Mouse (Mus musculus): ENCODE results near the gene Ptges3l. TPM values are rescaled to one million over a fixed set of nuclear protein-coding genes. Genes with fewer than 3 reads are reported as not detected.
"Not testable (repeated sequence)": the region's sequence is repeated elsewhere in the genome, so short reads cannot be mapped to it uniquely, and the experiment has no call there.

Gene Ptges3l
- total RNA-seq (2017) = 0.49 and 1.5 TPM in 2 replicates

DNA sequence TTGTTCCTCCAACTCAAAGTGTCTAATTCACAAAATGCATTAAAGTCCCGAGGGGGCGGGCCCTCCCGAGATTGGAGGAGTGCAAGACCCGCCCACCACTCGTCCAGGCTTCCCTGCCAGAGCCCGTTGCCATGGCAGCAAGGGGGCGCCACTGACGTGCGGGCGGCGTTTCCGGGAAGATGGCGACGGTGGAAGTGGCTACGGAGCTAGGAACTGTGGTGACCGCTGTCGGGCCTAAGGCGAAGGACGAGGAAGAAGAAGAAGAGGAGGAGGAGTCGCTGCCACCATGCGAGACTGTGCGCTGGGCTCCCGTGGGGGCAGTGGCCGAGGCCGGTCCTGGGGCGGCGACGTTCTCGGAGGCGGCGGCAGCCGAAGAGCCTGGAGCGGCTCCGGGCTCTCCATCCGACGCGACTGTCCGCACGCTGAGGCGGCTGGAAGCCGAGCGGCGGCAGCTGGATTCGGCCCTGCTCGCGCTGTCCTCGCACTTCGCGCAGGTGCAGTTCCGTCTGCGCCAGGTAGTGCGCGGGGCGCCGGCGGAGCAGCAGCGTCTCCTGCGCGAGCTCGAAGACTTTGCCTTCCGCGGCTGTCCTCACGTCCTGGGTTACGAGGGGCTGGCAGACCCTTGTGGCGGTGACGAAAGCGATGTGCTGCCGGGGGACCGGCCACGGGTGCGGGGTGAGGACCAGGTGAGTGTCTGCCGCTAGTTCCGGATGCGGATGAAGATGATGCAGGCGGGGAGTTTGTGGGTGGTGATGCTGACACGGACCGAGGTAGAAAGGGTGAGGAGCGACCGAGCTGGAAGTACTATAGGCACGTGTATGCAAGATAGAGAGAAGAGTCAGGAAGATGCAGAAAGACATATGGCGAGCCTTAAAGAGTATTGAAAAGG lies at the start of gene Ptges3l, which contains the start of gene Rundc1:
TSS of gene Ptges3l (minus strand) at position 409 of the 889 bp plus-strand sequence.
TSS of gene Rundc1 (plus strand) at position 161 of the 889 bp plus-strand sequence.
- ATAC-seq (ENCODE audit: extremely low read depth, insufficient number of reproducible peaks, low FRiP score, poor library complexity, severe bottlenecking) = peak; percentile 96

DNA sequence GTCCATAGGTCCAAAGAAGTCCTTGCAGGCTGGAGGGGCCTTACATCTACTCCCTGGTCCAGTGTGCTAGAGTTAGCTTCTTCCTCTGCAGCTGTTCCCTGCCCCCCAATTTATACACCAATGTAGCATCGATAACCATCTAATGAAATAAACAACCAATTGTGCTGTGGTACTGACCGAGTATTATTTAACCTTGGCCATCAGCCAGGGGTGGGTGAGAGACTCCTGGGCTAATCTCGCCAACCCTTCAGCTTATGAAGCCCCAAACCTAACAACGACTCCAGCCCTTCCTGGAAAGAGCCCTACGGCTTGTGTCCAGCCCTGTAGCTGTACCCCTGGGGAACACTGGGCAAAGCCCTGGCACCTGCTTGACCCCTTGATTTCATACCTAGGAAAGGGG lies 49.2 kb upstream of the Ptges3l start:
- no peak for ATAC-seq (ENCODE audit: extremely low read depth, insufficient number of reproducible peaks, low FRiP score, poor library complexity, severe bottlenecking)

DNA sequence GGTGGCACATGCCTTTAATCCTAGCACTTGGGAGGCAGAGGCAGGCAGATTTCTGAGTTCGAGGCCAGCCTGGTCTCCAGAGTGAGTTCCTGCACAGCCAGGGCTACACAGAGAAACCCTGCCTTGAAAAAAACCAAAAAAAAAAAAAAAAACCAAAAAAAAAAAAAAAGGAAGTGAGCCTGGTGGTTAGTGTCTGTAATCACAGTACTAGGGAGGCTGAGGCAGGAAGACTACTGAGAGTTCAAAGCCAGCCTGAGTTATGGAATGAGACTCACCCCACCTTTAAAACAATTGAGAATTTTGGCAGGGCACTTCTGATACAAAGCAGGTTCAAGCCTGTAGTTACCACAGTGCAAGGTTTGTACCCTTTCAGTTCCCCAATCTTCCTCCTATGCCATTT lies 48.6 kb upstream of the Ptges3l start:
- ATAC-seq (ENCODE audit: extremely low read depth, insufficient number of reproducible peaks, low FRiP score, poor library complexity, severe bottlenecking) = not testable (repeated sequence)

DNA sequence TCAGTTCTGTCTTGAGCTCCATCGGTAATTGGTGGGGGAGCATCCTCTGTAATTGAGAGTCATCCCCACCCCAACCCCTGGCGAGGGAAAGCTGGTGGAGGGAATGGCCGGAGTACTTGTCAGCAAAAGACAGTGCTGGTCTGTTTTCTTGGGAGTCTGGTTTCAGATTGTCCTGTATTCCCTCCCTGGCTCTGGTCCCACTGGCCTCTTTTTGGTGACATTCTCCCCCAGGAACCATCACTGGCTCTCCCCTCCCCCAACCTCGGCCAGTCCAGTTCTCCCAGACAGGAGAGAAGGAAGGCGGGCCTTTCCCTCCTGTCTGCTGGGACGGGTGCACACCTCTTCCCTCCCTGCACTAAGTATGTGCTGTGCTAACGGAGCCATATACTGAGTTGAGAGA lies 47.2 kb upstream of the Ptges3l start:
- no peak for ATAC-seq (ENCODE audit: extremely low read depth, insufficient number of reproducible peaks, low FRiP score, poor library complexity, severe bottlenecking)

DNA sequence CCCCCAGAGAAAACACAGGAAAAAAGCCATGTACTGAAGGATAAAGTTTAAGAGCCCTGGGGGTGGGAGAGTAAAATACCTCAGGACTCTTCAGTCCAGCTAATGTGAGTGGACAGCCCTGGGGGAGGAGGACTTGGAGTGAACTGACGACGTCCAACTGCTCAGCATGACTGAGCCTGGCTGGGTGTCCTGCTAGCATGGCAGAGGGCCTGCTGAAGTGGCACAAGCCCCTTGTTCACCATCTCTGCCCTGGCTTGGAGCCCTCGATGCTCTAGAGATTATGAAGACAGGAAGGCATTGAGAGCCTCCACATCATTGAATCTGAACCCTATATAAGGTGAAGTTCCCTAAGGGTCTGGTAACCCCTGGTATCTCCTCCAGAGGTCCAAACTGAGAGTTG lies 46.8 kb upstream of the Ptges3l start:
- no peak for ATAC-seq (ENCODE audit: extremely low read depth, insufficient number of reproducible peaks, low FRiP score, poor library complexity, severe bottlenecking)

DNA sequence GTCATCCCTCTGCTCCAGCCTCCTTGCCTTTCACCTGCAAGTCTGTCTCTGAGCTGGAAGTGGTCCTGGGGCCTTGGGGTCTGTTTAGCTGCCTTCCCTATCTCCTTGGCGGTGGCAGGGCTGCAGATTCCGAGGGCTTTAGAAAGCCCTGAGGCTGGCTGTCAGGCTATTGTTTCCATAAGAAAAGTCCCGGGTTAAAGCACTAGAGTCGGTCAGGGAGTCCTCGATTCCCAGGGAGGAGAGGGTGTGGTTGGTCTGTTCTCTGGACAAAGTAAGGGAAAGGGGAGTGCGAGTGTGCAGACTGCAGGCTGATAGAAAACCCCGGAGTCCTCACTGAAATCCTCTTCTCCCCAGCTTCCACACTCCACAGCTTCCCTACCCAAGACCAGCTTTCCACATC lies 45.1 kb upstream of the Ptges3l start:
- no peak for ATAC-seq (ENCODE audit: extremely low read depth, insufficient number of reproducible peaks, low FRiP score, poor library complexity, severe bottlenecking)

DNA sequence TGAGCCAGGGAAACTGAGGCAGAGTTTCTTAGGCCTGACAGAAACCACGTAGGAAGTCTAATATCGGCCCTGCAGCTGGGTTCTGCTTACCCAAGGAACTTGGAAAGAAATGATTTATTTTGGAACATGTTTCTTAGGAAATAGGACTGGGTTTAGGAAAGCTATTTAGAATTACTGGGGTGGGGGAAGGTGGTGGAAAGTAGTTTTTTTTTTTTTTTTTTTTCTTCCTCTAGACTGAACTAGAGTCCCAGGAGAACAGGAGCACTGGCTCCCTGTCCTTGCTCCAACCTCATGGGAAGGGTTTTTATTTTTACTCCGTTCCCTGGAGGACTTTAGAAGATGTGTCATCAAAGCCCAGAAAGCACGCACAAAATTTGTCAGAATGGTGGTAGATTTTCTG lies 44.0 kb upstream of the Ptges3l start:
- no peak for ATAC-seq (ENCODE audit: extremely low read depth, insufficient number of reproducible peaks, low FRiP score, poor library complexity, severe bottlenecking)

DNA sequence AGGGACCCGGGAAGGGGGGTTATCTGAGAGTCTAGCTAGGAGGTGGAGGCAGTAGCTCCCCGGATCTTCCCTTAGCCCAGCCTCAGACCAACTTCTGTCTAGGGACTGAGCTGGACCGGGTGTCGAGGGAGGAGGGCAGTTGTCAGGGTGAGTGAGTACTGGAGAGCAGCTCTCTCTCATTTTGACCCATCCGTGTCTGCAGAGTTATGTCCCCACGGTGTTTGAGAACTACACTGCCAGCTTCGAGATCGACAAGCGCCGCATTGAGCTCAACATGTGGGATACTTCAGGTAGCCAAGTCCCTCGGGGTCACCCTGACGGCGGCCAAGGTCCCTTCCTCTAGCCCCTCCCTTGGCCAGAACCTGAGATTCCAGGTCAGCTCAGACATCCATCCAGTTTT lies 43.6 kb upstream of the Ptges3l start:
- no peak for ATAC-seq (ENCODE audit: extremely low read depth, insufficient number of reproducible peaks, low FRiP score, poor library complexity, severe bottlenecking)

DNA sequence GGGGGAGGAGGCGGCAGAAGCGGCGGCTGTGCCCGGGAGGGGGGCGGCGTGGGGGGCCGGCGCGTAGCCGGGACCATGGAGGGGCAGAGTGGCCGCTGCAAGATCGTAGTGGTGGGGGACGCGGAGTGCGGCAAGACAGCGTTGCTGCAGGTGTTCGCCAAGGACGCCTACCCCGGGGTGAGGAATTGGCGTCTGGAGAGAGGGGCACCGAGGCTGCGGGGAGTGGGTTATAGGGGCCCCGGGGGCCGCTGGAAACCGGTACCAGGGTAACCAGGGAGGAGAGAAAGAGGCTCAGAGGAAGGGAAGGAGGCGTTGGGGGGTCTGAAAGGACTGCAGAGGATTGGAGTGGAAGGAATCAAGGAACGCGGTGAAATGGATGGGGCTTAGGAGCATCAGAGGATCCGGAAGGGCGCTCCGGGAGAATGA lies 43.1 kb upstream of the Ptges3l start:
- ATAC-seq (ENCODE audit: extremely low read depth, insufficient number of reproducible peaks, low FRiP score, poor library complexity, severe bottlenecking) = no peak

DNA sequence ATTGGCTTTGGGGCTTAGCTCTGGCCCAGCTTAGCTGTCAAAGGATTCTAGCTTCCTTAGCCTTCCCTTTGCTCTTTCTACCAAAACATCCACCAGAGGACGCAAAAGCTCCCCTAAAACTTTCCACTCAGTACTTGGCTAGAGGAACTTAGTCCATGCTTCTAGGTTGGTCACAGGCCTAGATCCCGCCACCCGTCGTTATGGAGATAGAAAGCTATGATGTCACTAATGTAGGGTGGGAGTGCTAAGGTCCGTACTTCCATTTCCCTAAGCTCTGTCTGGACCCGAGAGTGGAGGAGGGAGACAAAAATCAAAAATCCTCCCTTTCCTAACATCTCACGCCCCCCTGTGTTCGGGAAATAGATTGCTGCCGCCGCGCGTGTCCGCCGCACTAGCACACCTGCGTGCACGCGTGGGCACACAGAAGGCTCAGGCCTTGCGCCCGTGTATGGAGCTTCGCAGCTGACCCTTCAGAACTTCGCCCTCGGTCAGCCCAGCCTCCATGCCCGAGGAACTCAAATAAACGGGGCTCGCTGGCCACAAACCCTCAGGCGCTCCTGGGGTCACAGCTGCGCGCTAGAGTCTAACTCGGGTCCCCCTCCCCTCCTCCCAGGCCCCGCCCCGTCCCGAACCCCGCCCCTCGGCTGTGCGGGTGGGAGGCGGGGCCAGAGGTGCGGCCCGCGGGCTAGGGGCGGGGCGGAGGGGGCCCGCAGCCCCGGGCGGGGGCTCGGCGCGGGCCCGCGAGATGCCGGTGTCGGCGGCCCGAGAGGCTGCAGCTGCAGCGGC lies 42.5 kb upstream of the Ptges3l start:
- peak; percentile 17 for ATAC-seq (ENCODE audit: extremely low read depth, insufficient number of reproducible peaks, low FRiP score, poor library complexity, severe bottlenecking)

DNA sequence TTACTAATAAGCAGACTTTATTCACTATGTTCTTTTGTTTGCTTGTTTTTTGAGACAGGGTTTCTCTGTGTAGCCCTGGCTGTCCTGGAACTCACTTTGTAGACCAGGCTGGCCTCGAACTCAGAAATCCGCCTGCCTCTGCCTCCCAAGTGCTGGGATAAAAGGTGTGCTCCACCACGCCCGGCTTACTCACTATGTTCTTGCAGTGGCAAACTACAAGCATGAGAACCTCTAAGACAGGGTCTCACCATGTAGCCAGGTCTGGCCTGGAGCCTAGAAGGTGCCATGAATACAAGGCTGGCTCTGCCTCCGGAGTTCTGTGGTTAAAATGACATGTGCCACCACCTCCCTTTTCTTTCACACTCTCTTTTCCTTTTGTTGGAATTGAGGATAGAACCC lies 41.4 kb upstream of the Ptges3l start:
- not testable (repeated sequence) for ATAC-seq (ENCODE audit: extremely low read depth, insufficient number of reproducible peaks, low FRiP score, poor library complexity, severe bottlenecking)

DNA sequence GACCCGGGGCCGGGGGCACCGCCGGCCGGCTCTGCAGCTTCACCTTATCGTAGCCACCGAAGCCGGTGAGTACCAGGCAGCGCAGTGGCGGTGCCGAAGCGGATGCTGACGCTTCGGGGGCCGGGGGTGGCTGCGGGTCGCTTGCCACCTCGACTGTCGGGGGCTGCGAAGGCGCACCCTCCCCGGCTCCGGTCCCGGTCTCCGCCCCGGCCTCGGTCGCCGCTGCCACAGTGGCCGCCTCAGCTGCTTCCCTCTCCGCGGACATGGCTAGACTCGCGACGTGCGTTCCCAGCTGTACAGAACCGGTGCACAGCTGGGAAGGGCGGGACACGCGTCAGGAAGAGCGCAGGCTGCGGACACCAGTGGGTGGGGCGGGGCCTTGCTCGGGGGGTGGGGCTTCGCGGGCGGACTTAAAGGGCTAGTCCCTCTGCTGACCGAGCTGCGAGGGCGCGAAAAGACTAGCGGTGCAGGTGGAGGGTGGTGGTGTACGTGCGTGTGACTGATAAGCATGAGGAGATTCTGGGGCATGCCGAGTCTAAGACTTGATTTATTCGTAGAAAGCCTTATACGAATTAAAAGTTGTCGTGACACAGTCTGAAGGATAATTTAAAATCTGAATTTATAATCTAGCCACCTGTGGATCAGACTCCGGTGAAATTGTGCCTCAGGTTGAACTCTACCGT lies 40.9 kb upstream of the Ptges3l start, which contains the start of gene Vat1:
TSS of gene Vat1 (minus strand) at position 362 of the 683 bp plus-strand sequence.
- peak; percentile 43; the same call in 1 of the 2 replicates for ATAC-seq (ENCODE audit: extremely low read depth, insufficient number of reproducible peaks, low FRiP score, poor library complexity, severe bottlenecking)

DNA sequence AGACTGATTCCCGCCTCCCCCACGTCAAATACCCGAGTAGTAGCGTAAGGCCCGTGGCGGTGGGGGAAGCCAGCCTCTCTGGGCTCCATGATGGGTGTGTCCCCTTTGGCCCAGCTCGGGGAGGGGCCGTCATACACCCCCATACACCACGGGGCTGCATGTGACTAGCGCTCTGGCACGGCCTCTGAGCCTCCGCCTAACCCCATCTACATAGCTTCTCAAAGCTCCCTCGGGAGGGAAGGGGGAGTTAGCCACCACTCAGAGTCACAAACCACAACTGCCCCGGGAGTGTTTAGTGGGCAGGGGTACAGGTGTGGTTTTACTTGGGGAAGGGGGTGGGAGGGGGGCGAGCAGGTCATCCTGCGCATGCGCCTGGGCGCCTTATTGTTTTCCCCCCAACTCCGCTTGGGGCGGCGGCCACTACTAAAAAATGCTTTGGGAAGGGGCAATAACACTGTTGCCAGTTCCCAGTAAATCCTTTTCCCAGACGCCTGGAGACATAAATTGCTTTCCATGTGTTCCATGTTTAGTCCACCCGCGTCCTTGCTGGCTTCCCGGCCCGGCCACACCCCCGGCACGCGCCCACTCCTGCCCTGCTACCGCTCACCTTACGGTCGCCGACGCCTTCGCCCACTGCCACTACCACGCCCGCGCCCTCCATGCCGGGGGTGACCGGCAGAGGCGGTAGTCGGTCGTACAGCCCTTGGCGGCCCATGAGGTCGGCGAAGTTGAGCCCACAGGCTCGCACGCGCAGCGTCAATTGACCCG lies 40.2 kb upstream of the Ptges3l start:
- ATAC-seq (ENCODE audit: extremely low read depth, insufficient number of reproducible peaks, low FRiP score, poor library complexity, severe bottlenecking) = peak; percentile 30

DNA sequence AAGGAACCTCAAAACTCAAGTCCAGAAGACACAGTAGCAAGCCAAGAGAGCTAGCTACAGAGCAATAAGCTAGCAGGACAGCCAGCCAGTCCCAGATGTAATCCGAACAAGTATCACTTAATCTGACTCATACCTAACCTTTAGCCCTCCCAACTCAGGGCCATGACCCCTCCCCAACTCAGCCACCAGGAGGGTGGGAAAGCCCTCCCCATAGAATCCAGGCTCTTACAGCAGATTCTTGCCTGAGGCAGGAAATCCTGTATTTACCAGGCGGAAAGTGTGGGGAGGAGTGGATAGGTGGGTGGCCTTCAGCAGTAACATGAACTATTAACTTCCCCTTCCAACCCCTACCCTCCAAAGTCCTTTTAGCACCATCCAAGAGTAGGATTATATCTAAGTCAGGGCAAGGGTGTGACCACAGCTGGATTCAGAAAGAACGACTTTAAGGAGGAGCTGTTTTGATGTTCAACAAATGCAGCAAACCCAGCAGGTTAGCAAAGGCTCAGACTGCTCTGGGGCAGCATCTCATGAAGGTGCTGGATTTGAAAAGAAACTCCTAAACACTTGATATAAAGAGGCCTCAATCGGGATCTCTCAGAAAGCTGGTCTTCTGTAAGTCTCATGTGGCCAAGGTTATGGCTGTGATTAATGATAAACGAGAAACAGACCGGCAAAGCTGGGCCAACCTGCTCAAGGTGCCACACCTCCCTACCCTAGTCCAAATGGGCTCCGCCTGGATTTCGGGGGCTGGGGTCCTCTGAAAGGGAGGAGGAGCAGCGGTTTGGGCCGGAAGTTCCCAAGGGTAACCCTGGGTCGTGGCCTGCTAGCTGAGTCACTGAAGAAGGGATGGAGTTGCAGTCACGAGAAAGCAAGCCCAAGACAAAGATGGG lies 39.3 kb upstream of the Ptges3l start, which contains the start of gene Rnd2:
TSS of gene Rnd2 (plus strand) at position 789 of the 890 bp plus-strand sequence.
- ATAC-seq (ENCODE audit: extremely low read depth, insufficient number of reproducible peaks, low FRiP score, poor library complexity, severe bottlenecking) = no peak

DNA sequence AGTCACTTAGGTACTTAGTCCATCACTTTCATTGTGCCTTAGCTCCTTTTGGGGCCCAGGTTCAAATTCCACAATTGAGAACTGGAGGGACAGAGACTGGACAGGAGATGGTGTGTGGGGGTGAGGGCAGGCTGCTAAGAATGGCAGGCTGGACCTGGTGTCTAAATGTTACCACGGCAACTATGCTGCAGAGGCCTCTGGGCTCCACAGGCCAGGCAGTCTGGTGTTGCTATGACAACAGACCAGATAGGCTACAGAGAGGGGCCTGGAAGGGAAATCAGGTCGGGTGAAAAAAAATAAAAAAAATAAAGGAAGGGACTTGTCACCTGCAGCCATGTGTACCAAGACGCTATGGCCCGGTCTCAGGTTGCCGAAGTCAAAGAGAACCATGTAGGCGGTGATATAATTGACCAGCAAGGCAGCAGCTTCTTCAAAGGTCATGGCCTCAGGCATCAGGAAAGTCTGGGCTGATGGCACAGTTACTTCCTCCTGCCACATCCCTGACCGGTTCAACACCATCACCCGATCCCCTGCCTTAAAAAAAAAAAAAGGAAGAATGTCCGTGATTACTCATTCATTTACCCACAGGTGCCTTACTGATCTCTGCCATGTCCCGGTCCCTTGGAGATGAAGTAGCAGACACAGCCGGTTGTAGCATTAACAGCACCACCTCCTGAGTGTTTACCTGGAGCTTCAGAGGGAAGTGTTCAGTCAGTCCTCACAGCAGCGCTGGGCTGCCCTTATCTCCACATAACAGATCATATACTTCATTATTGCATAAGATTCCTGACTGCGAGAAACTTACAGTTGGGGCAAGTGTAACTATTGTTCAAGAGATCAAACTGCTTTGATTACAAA lies 37.7 kb upstream of the Ptges3l start:
- no peak for ATAC-seq (ENCODE audit: extremely low read depth, insufficient number of reproducible peaks, low FRiP score, poor library complexity, severe bottlenecking)

DNA sequence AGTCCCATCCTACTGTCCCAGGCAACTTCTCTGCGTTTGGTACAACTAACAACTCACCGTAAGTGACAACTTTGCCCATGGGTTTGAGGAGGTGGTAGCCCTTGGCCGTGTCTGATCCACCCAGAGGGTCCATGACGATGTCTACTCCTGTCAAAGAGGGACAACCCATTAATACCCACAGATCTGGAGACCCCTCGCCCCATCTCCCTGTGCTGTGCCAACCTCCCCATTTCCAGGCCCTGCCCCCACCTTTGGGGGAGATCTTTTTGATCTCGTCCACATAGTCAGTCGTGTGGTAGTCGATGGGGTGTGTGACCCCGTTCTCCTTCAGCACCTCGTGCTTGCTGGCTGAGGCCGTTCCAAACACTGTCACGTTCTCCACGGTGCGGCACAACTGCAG lies 37.0 kb upstream of the Ptges3l start:
- ATAC-seq (ENCODE audit: extremely low read depth, insufficient number of reproducible peaks, low FRiP score, poor library complexity, severe bottlenecking) = no peak

DNA sequence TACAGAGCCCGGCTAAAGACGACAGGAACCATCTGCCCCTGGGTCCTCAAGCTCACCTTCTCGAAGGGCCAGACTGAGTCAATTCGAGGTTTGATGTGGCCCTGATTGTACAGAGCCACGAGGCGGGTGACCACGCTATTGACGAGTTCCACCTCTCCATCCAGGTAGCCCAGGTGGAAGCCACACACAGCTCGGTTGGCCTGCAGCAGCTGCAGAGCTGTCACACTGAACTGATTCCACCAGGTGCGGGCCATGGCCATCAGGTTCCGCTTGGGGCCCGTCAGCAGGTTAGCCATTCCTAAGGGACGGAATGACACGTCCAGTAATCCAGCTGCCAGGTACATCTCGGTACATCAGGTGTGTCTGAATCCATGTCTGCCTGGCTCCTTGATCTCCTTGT lies 35.2 kb upstream of the Ptges3l start:
- ATAC-seq (ENCODE audit: extremely low read depth, insufficient number of reproducible peaks, low FRiP score, poor library complexity, severe bottlenecking) = no peak
